Mouse (Mus musculus): ENCODE data around the gene Tssk1.

GRCm38 (mm10) chr16:17882196-17882595 lies 11.8 kb upstream of the Tssk1 start:
- TF ChIP-seq CTCF (IDR thresholded peaks at IDR 0.05; ENCODE audit: low read depth) (no peak), EP300 (IDR thresholded peaks at IDR 0.05; ENCODE audit: low read depth) (no peak)
